Mouse (Mus musculus) heart, embryonic 16.5 days (tissue): Measurements from ENCODE around the gene Mybl2. TPM values are rescaled to one million over a fixed set of nuclear protein-coding genes. Genes with fewer than 3 reads are reported as not detected.
"Not testable (repeated sequence)": the region's sequence is repeated elsewhere in the genome, so short reads cannot be mapped to it uniquely, and the experiment has no call there.

ENCODE experiments used
- ATAC-seq: fragments of 200-750 bp; cut with Nextera tagmentation; replicated peaks from 2 replicates; pipeline ENCODE4 v1.8.0; 2017; ENCODE audit warnings: moderate number of reproducible peaks; ENCODE audit not compliant: insufficient read depth, low FRiP score; ENCODE audit errors: extremely low read depth
- H3K27ac ChIP-seq: fragments of 300-500 bp; sonication (generic); 2 replicates; pipeline ENCODE4 v1.5.1; 2014; ENCODE audit warnings: mild to moderate bottlenecking, low read length, control low read depth, moderate library complexity
- H3K27me3 ChIP-seq: fragments of 300-500 bp; sonication (generic); 2 replicates; pipeline ENCODE4 v1.6.1; 2014; ENCODE audit warnings: low read length, mixed read lengths; ENCODE audit not compliant: control insufficient read depth, insufficient read depth
- H3K36me3 ChIP-seq: fragments of 300-500 bp; sonication (generic); 2 replicates; pipeline ENCODE4 v1.6.1; 2014; ENCODE audit not compliant: control insufficient read depth, insufficient read depth
- H3K4me1 ChIP-seq: fragments of 300-500 bp; sonication (generic); 2 replicates; pipeline ENCODE4 v1.6.1; 2014; ENCODE audit warnings: low read length, mixed read lengths; ENCODE audit not compliant: control insufficient read depth, insufficient read depth
- H3K4me2 ChIP-seq: fragments of 300-500 bp; sonication (generic); 2 replicates; pipeline ENCODE4 v1.6.1; 2014; ENCODE audit warnings: low read depth, mild to moderate bottlenecking, control low read depth, low read length
- H3K4me3 ChIP-seq: fragments of 300-500 bp; sonication (generic); 2 replicates; pipeline ENCODE4 v1.5.1; 2014; ENCODE audit warnings: mild to moderate bottlenecking, control low read depth, low read length
- H3K9ac ChIP-seq: fragments of 300-500 bp; sonication (generic); 2 replicates; pipeline ENCODE4 v1.6.1; 2014; ENCODE audit warnings: low read length, control low read depth
- H3K9me3 ChIP-seq: fragments of 300-500 bp; sonication (generic); replicated peaks from 2 replicates; pipeline ENCODE4 v1.6.1; 2016; ENCODE audit warnings: low read length; ENCODE audit not compliant: control insufficient read depth
- WGBS: fragments of 180-500 bp; shearing (Covaris S2); extraction: QIAGEN DNeasy Blood & Tissue Kit; methylation state at CpG from one replicate; pipeline ENCODE4 v1.1.7; 2014; 5-methylcytosine and 5-hydroxymethylcytosine counted together
- polyA plus RNA-seq: library from polyadenylated mRNA; unstranded; fragments of >200 nt; fragmentation: Nextera tagmentation; extraction: Ambion mirVana; gene quantifications from 2 replicates; pipeline ENCODE4 v1.2.1, GENCODE M21; 2015

Gene Mybl2
- polyA plus RNA-seq, 1 experiment from 2014 or later: 16.3 TPM

DNA sequence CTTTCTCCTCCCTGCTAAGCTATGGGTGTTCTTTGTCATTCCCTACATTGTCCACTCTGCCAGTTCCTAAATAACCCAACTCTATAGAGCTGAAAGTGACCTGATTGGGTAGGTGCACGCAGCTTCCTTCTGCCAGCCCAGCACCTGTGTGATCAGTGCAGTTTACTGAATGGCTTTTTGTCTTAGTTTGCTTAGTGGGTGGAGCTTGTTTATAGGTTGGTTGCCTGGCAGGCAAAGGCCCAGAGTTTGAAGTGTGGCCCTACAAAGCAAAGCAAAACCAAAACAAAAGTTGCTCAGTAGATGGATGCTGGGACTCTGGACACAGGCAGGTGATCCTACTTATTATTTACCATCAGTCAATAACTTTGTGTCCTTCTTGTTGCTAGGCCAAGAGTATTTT lies 2.8 kb upstream of the Mybl2 start:
- Histone ChIP-seq H3K4me2 (no peak overlapping the region), H3K27me3 (no peaks in the 10 kb centered on the region), H3K9ac (no peak overlapping the region), H3K36me3 (peaks cover 3% of the 10 kb centered on the region; the same call in 1 of the 2 replicates), H3K4me3 (no peak overlapping the region), H3K9me3 (no peaks in the 10 kb centered on the region), H3K27ac (no peak overlapping the region), H3K4me1 (peaks cover 21% of the 10 kb centered on the region)
- ATAC-seq: no peak
- 67% methylated on average over 1 of the region's 1 CpGs for WGBS

DNA sequence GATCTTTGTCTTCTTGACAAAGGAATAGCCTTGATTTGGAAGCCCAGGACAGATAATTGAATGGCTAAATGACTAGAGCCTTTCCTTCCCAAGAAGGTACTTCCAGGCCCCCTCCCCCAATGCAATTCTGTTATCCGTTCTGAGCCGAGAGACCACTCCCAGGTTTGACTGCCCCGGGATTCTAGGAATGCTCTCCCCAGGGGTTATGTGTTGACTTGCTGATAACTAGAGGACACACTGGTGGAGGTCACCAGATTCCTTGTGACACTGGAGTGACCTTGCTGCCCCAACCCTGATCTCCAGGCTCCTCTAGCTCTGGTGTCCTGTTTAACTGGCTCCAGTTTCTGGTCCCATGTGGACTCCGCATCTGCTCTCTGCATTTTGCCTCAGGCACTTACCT lies 2.4 kb upstream of the Mybl2 start:
- Histone ChIP-seq H3K27me3 (no peaks in the 10 kb centered on the region), H3K4me3 (no peak overlapping the region), H3K4me1 (peaks cover 21% of the 10 kb centered on the region), H3K4me2 (no peak overlapping the region), H3K36me3 (peaks cover 2% of the 10 kb centered on the region; the same call in 1 of the 2 replicates), H3K27ac (no peak overlapping the region), H3K9me3 (no peaks in the 10 kb centered on the region), H3K9ac (no peak overlapping the region)
- 30% methylated on average over 4 of the region's 4 CpGs for WGBS
- no peak for ATAC-seq

DNA sequence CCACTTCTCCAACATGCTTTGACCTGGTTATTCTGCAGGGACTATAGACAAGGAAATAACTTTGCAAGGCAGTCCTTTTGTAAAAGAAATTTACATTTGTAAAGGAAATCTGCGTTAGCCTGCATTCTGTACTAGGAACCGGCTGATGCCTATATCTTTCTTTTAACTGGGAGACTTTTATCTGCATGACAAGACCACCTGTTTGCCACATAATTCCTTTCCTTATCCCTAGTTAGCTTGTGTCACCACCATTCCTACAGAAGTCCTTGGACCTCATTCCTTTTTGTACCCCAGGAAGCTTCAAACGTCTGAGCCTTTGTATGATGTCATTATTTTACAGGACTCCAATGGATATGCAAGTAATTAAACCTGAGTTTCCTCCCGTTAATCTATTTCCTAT lies 1.7 kb upstream of the Mybl2 start:
- Histone ChIP-seq H3K27ac (no peak overlapping the region), H3K36me3 (no peaks in the 10 kb centered on the region), H3K27me3 (no peaks in the 10 kb centered on the region), H3K9ac (no peak overlapping the region), H3K4me2 (no peak overlapping the region), H3K9me3 (no peaks in the 10 kb centered on the region), H3K4me3 (no peak overlapping the region), H3K4me1 (peaks cover 21% of the 10 kb centered on the region)
- no peak for ATAC-seq
- WGBS: 68% methylated on average over 4 of the region's 4 CpGs

DNA sequence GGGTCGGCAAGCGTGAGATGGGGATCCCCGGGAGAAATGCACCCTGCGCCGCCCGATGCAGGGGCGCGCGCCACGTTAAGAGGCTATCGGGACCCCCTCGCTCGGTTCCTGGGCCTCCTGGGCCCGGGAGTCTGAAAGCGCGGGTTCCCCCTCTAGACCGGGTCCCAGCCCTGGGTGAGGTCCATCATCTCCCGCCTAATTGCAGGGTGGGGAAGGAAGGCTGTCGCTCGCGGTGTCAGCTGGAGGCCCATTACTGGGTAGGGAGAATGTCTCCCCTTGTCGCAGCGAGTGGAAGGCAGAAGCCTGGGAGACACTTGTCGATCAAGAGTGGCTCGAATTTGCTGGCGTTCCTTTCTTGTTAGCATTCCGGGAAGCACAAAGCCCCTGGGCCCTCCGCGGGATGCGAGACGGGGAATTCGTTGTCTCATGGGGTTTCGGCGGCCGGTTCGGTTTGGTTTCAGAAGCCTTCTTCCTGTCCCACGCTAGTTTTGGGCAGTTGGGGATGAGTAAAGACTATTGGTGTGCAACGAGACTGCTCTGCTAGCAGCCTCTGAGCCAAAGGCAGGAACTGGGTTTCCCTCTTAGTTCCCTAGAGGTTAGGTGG lies 506 bp downstream of the Mybl2 start:
- WGBS: under 1% methylated on average over 38 of the region's 38 CpGs
- H3K4me2 ChIP-seq: peak overlapping the region; percentile 100
- no peaks in the 10 kb centered on the region for H3K9me3 ChIP-seq
- peak overlapping the region; percentile 79 for H3K9ac ChIP-seq
- H3K27me3 ChIP-seq: no peaks in the 10 kb centered on the region
- H3K36me3 ChIP-seq: no peaks in the 10 kb centered on the region
- peak; percentile 15; the same call in 1 of the 2 replicates for ATAC-seq
- H3K27ac ChIP-seq: peak overlapping the region; percentile 37; the same call in 1 of the 2 replicates
- peak overlapping the region; percentile 80 for H3K4me3 ChIP-seq
- peaks cover 21% of the 10 kb centered on the region for H3K4me1 ChIP-seq

DNA sequence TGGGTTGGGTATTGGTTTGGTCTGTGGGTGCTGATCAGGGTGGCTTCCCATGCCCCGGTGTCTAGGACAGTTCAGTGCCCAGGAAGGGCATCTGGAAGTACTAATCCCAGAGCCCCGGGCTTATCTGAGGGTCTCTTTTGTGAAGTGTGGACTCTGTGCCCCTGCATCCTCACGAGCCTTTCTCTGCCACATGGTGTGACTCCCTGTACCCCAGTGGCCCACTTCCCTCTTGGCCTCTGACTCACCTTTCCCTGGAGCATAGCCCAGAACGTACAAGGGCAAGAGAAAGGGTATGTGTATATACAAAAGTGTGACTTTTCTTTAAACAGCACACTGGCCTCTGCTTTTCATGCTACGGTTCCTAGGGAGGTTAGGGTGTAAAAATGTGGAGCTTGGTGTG lies 1.2 kb downstream of the Mybl2 start:
- H3K4me3 ChIP-seq: peak overlapping the region; percentile 80
- H3K27me3 ChIP-seq: no peaks in the 10 kb centered on the region
- peak overlapping the region; percentile 100 for H3K4me2 ChIP-seq
- peak overlapping the region; percentile 79 for H3K9ac ChIP-seq
- H3K36me3 ChIP-seq: no peaks in the 10 kb centered on the region
- H3K27ac ChIP-seq: no peak overlapping the region
- 15% methylated on average over 5 of the region's 5 CpGs for WGBS
- H3K9me3 ChIP-seq: no peaks in the 10 kb centered on the region
- no peak for ATAC-seq
- H3K4me1 ChIP-seq: peaks cover 21% of the 10 kb centered on the region

DNA sequence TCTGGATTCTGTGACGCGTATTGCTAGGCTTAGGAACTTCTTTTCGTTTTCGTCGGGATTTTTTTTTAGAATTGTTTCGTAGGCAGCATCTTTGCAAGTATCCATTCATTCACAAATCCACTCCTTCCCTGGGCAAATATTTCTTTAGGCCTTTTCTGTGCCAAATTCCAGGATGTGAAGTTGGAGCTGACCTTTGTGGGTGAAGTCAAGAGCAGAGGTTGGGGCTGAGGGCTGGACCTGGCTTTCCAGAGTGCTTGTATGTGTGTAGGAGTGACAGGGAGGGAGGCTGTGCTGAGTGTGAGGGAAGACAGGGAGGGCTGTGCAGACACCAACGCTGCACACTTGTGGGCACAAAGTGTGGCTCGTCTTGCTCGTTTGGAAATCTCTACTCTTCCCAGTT lies 2.1 kb downstream of the Mybl2 start:
- Histone ChIP-seq H3K27me3 (no peaks in the 10 kb centered on the region), H3K27ac (no peak overlapping the region), H3K9ac (no peak overlapping the region), H3K36me3 (no peaks in the 10 kb centered on the region), H3K4me1 (peaks cover 21% of the 10 kb centered on the region), H3K9me3 (no peaks in the 10 kb centered on the region), H3K4me3 (no peak overlapping the region), H3K4me2 (no peak overlapping the region)
- 69% methylated on average over 9 of the region's 9 CpGs for WGBS
- ATAC-seq: no peak

DNA sequence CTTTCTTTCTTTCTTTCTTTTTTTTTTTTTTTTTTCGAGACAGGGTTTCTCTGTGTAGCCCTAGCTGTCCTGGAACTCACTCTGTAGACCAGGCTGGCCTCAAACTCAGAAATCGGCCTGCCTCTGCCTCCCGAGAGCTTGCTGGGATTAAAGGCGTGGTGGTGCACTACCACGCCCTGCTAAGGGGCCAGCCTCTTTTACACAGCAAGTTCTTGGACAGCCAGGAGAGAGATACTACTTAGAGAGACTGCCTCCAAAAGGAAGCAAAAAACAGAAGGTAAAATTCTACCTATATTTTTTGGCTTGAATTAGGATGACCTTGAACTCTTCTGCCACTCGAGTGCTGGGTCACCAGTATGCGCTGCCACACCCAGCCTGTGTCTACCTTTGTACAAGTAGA lies 4.5 kb downstream of the Mybl2 start:
- 82% methylated on average over 7 of the region's 7 CpGs for WGBS
- H3K4me3 ChIP-seq, H3K36me3 ChIP-seq, H3K4me2 ChIP-seq, ATAC-seq, H3K9ac ChIP-seq, H3K9me3 ChIP-seq, H3K27ac ChIP-seq, H3K27me3 ChIP-seq: not testable (repeated sequence)
- peaks cover 18% of the 10 kb centered on the region for H3K4me1 ChIP-seq

DNA sequence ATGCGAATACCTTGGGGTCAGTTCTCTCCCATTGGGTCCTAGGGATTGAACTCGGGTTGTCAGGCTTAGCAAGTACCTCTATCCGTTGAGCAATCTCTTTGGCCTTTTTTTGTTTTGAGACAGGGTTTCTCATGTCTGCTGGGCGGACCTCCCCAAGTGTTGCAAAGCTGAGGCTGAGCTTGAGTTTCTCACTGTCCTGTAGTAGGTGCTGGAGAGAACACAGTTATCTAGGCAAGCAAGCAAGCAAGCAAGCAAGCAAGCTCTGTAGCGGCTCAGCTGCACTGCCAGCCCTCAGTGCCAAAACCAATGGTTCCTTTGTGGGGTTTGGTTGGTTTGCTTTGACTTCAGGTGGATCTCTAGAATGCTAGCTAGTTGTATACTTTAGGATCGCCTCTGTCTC lies 6.1 kb downstream of the Mybl2 start:
- no peak for ATAC-seq
- no peaks in the 10 kb centered on the region for H3K27me3 ChIP-seq
- no peaks in the 10 kb centered on the region for H3K9me3 ChIP-seq
- H3K9ac ChIP-seq: no peak overlapping the region
- H3K4me3 ChIP-seq: no peak overlapping the region
- H3K27ac ChIP-seq: no peak overlapping the region
- 76% methylated on average over 6 of the region's 6 CpGs for WGBS
- no peaks in the 10 kb centered on the region for H3K36me3 ChIP-seq
- H3K4me2 ChIP-seq: no peak overlapping the region
- peaks cover 8% of the 10 kb centered on the region for H3K4me1 ChIP-seq

DNA sequence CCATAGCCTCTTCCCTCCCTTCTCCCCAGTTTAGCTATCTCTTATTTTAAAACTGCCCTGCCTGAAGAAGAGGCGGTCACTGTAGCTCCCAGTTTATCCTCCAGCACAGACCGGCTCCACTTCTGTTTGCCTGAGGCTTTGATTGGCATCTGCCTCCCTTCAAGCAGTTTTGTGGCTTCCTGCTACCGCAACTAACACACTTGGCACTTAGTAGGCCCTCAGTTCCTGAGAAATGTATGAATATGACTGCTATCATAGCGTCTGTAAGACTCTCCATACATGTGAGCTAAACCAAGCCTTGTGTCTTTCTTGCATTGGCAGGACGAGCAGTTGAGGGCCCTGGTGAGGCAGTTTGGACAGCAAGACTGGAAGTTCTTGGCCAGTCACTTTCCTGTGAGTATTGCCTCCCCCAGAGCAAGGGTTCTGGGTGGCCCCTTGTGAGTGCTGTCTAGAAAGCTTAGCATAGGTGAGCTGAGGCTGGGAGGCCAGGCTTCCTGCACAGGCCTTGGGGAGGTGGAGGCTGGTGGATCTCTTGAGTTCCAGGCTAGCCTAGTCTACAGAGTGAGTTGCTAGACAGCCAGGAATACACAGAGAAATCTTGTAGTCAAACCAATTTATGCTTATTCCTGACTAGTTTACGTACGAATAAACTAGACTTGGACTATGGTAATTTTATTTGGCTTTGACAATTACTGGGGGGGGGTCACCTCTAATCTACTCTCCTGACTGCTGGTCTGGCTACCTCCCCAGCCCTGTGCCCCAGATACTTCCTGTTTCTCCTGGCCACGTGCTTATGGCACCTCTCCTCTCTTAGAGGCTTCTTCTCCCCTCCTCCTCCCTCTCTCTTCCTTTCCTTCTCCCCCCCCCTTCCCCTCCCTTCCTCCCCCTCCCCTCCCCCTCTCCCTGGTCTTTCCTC lies 7.0 kb downstream of the Mybl2 start:
- ATAC-seq: no peak
- H3K4me2 ChIP-seq: no peak overlapping the region
- H3K36me3 ChIP-seq: no peaks in the 10 kb centered on the region
- H3K9ac ChIP-seq: no peak overlapping the region
- H3K4me1 ChIP-seq: 0 out of 2 replicates have a peak, but pooled peaks cover under 1% of the 10 kb centered on the region
- H3K9me3 ChIP-seq: no peaks in the 10 kb centered on the region
- WGBS: 74% methylated on average over 8 of the region's 8 CpGs
- no peaks in the 10 kb centered on the region for H3K27me3 ChIP-seq
- no peak overlapping the region for H3K27ac ChIP-seq
- H3K4me3 ChIP-seq: no peak overlapping the region
